Mouse (Mus musculus) small intestine, adult 2 months (tissue): ENCODE measurements at regions not wholly inside any gene's neighbourhood (a gene's known extent, or its start where the extent isn't known, plus 50 kb on each side); places are given as distances from the start of the nearest gene placed in this dataset.

Source experiments
- CTCF ChIP-seq: fragments of 200-500 bp; IDR thresholded peaks from 2 replicates; pipeline ENCODE4 v1.5.1; 2012; ENCODE audit warnings: low read depth, mild to moderate bottlenecking, control low read depth, inconsistent platforms, low read length, moderate library complexity, mixed read lengths; ENCODE audit not compliant: insufficient replicate concordance, insufficient read length; ENCODE audit errors: extremely low read depth
- POLR2A ChIP-seq: fragments of 200-500 bp; IDR thresholded peaks from 2 replicates; pipeline ENCODE4 v1.6.1; 2012; ENCODE audit warnings: low read depth, mild to moderate bottlenecking, control low read depth, inconsistent platforms, low read length, moderate library complexity

DNA sequence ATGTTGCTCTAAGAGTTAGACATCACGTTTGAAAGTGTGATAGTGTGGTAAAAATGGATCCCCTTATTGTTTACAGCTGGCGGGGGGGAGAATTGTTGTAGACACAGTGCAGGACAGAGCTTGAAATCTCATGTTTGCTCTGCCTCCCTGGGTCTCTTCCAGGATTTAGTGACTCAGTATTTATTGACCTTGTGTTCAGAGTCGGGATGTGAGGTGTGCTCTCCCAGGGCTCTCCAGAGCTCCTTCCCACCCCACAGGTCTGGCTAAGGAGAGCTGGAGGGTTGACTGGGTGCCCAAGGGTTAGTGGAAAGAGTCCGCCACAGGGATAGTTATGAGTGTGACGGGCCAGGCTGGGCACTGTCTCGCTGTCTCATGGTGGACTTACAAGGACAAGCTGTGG lies 117.8 kb downstream of the Tle3 start:
- no peak for TF ChIP-seq POLR2A
- no peak for TF ChIP-seq CTCF
